Mouse (Mus musculus) spleen, adult 2 months (tissue): Measurements from ENCODE around the gene Acot3. TPM values are rescaled to one million over a fixed set of nuclear protein-coding genes. Genes with fewer than 3 reads are reported as not detected.
"Not testable (repeated sequence)": the region's sequence is repeated elsewhere in the genome, so short reads cannot be mapped to it uniquely, and the experiment has no call there.

ENCODE experiments used
- DNase-seq, 2 experiments: peaks; one replicate each; pipeline versions ENCODE4 v3.0.0 to v3.0.0-alpha.2; 2012 to 2021; ENCODE audit warnings: low spot score in 2 of 2, low read depth in 1 of 2
- H3K27ac ChIP-seq: fragments of 200-500 bp; 2 replicates; pipeline ENCODE4 v1.5.1; 2012; ENCODE audit warnings: low read length, inconsistent platforms; ENCODE audit not compliant: insufficient read depth
- H3K27me3 ChIP-seq: fragments of 200-500 bp; 2 replicates; pipeline ENCODE4 v1.6.1; 2012; ENCODE audit warnings: mild to moderate bottlenecking, moderate library complexity, low read length, inconsistent platforms; ENCODE audit not compliant: control insufficient read depth, insufficient read depth
- H3K36me3 ChIP-seq: fragments of 200-500 bp; 2 replicates; pipeline ENCODE4 v1.6.1; 2012; ENCODE audit warnings: mild to moderate bottlenecking, low read length, inconsistent platforms; ENCODE audit not compliant: control insufficient read depth, insufficient read depth
- H3K4me1 ChIP-seq: fragments of 200-500 bp; 2 replicates; pipeline ENCODE4 v1.6.1; 2011; ENCODE audit warnings: inconsistent platforms; ENCODE audit not compliant: control insufficient read depth, insufficient read depth, insufficient read length
- H3K4me3 ChIP-seq: fragments of 200-500 bp; 2 replicates; pipeline ENCODE4 v1.5.1; 2011; ENCODE audit warnings: mild to moderate bottlenecking, inconsistent platforms; ENCODE audit not compliant: insufficient read depth, insufficient read length; ENCODE audit errors: extremely low read depth
- CTCF ChIP-seq: fragments of 200-500 bp; IDR thresholded peaks from 2 replicates; pipeline ENCODE4 v1.5.1; 2011; ENCODE audit warnings: mild to moderate bottlenecking, inconsistent platforms; ENCODE audit not compliant: insufficient read depth, insufficient read length, insufficient replicate concordance; ENCODE audit errors: extremely low read depth
- POLR2A ChIP-seq: fragments of 200-500 bp; IDR thresholded peaks from 2 replicates; pipeline ENCODE4 v1.6.1; 2011; ENCODE audit warnings: low read depth, low read length, inconsistent platforms
- WGBS: fragments of 180-500 bp; shearing (Covaris S2); methylation state at CpG from one replicate; pipeline ENCODE4 v1.1.7; 2018; 5-methylcytosine and 5-hydroxymethylcytosine counted together
- polyA plus RNA-seq: library from polyadenylated mRNA; depleted of rRNA; stranded (reverse); fragments of >200 nt; gene quantifications from 2 replicates; pipeline ENCODE4 v1.2.3, GENCODE M21; 2012

The Acot3 gene
- polyA plus RNA-seq, 1 experiment, result not detected

DNA sequence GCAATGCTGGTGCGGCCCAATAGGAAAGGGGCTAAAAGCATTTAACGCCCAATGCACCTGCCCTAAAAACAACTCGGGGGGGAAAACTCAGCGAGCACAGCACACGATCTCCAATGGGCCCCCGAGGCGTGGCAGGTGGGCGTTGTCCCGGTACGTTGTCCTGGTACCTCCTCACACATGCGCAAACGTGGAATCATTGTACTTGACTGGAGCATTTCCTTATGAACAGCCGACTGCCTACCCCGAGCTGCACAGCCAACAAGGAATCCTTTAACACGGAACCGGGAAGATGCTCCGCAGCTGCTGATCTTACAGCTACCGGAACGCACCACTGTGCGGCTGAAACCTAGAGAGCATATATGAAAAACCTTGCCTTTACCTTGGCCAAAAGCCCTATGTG is 10.4 kb downstream of the Acot3 start:
- WGBS, result 94% methylated on average over 20 of the region's 20 CpGs
- no peaks in the 10 kb centered on the region for H3K27me3 ChIP-seq
- no peaks in the 10 kb centered on the region for H3K36me3 ChIP-seq
- H3K4me3 ChIP-seq, result no peak overlapping the region
- H3K27ac ChIP-seq, result no peak overlapping the region
- no peaks in the 10 kb centered on the region for H3K4me1 ChIP-seq
- no peak for DNase-seq
- TF ChIP-seq CTCF (no peak), POLR2A (no peak)

DNA sequence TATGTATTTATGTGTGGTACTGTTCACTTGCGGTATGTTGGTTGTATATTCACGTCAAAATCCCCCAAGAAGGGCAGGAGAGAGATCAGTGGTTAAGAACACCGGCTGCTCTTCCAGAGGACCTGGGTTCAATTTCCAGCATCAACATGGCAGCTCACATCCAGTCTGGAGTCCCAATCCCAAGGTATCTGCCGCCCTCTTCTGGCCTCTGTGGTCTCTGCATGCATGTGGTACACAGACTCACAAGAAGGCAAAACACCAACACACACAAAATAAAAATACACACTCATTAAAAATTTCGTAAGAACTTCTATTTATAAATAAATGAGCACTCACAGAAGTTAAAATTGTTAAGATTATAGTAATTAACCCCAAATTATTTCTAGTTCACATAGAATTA is 11.3 kb downstream of the Acot3 start:
- Histone ChIP-seq H3K4me1 (no peaks in the 10 kb centered on the region), H3K27me3 (no peaks in the 10 kb centered on the region), H3K27ac (no peak overlapping the region), H3K36me3 (no peaks in the 10 kb centered on the region), H3K4me3 (no peak overlapping the region)
- 76% methylated on average over 5 of the region's 5 CpGs for WGBS
- no peak for TF ChIP-seq POLR2A
- TF ChIP-seq CTCF, result no peak
- no peak for DNase-seq

DNA sequence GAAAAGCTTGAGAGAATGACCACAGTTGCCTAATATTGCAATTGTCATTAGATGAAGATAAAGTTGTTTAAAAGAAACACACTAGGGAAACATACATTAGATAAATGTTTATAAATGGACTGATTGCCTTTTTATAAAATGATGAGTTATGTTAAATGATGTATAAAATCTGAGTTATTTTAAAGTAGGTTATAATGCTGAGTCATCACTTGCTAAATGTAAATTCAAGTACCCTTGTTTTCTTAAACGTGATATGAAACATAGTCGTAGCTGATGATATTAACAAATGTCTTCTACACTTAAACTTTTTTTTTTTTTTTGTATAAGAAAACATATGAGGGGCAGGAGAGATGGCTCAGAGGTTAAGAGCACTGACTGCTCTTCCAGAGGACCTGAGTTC is 11.9 kb downstream of the Acot3 start:
- Histone ChIP-seq H3K27ac (no peak overlapping the region), H3K36me3 (no peaks in the 10 kb centered on the region), H3K4me1 (no peaks in the 10 kb centered on the region), H3K27me3 (no peaks in the 10 kb centered on the region; the same call in 1 of the 2 replicates), H3K4me3 (no peak overlapping the region)
- TF ChIP-seq CTCF (no peak), POLR2A (no peak)
- WGBS, result 85% methylated on average over 2 of the region's 2 CpGs
- DNase-seq, result no peak

DNA sequence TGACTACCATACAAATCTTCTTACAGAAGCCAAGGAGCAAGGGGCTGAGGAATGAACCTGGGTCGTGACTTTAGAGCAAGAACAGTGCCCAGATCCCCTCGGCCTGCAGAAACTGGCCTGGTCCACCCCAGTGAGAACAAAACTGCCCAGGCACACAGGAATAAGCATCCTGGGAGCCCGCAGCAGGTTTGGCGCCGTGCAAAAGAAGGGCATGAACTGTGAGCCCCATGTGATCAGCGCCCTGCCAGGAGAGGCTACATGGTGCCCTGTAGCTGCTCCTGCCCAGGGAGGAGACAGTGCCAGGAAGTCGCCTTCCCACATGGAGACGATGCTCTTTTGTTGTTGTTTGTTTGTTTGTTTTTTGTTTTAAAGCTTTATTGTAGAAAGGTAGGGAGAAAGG is 12.7 kb downstream of the Acot3 start:
- TF ChIP-seq CTCF (no peak), POLR2A (no peak)
- no peak overlapping the region for H3K27ac ChIP-seq
- no peaks in the 10 kb centered on the region for H3K4me1 ChIP-seq
- WGBS, result 79% methylated on average over 8 of the region's 8 CpGs
- no peaks in the 10 kb centered on the region; the same call in 1 of the 2 replicates for H3K27me3 ChIP-seq
- DNase-seq, result no peak
- no peak overlapping the region for H3K4me3 ChIP-seq
- no peaks in the 10 kb centered on the region for H3K36me3 ChIP-seq

DNA sequence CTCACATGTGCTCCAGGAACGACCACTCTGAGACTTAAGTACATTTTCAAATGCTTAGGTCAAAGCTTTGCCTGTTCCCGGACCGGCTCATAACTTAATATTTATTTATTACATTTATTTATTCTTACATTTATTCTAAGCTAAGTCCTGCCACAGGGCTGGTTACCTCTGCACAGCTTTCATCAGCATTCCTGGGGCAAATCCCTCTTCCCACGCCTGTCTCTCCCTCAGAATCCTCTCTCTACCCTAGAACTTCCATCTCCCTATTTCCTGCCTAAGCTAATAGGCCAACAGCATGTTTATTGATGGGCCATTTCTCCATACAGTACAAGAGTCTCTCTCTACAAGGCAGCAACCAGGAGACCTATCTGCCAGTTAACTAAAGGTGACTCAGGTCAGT is 15.8 kb downstream of the Acot3 start:
- Histone ChIP-seq H3K4me3 (no peak overlapping the region), H3K4me1 (no peaks in the 10 kb centered on the region), H3K27me3 (peaks cover 2% of the 10 kb centered on the region; the same call in 1 of the 2 replicates), H3K36me3 (no peaks in the 10 kb centered on the region), H3K27ac (no peak overlapping the region)
- WGBS, result 83% methylated on average over 4 of the region's 4 CpGs
- no peak for DNase-seq
- no peak for TF ChIP-seq CTCF

DNA sequence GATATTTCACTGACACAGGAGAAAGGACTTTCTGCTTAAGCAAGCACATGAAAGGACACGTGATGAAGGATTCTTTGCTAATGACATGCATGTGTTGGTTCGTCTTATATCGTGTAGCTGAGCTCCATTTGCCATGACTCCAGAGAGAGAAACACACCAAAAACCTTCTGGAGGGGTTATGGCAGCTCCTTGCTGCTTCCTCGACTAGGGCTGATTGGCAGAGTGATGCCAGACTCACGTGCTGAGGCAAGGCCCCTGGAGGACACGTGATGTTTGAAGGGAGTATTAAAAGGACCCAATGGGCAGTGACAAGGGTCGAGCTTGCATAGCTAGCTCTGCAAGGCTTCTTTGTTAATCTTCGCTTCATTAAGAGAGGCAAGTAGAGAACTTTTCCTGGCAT is 16.4 kb downstream of the Acot3 start:
- Histone ChIP-seq H3K27ac (no peak overlapping the region), H3K36me3 (no peaks in the 10 kb centered on the region), H3K4me1 (no peaks in the 10 kb centered on the region), H3K4me3 (no peak overlapping the region), H3K27me3 (peaks cover 2% of the 10 kb centered on the region; the same call in 1 of the 2 replicates)
- WGBS, result 83% methylated on average over 8 of the region's 8 CpGs
- no peak for DNase-seq
- no peak for TF ChIP-seq POLR2A

DNA sequence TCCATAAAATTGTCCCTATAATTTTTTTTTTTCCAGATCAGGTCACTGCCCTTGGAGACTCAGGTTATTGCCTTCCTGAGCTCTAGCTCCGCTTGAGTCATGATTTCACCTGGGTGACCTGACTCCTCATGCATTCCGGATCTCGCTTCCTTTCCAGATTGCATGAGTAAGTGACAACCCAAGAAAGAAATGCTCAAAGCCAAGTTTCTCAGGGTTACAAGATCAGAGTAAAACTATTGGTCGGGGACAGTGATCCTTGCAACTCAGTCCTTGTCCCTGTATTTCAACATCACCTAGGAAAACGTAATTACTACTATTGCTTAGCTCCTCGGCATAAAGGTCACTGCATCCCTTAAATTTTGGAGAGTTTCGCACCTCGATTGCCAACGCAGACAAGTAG is 17.0 kb downstream of the Acot3 start, which contains the start of gene Acot5:
TSS of gene Acot5 (plus strand) at position 340 of the 400 bp plus-strand sequence.
- Histone ChIP-seq H3K4me3 (no peak within 1 kb of the TSS), H3K27ac (no peak within 1 kb of the TSS), H3K27me3 (peaks cover 2% of the 10 kb centered on the region; the same call in 1 of the 2 replicates), H3K36me3 (no peaks in the 10 kb centered on the region), H3K4me1 (no peaks in the 10 kb centered on the region)
- WGBS, result 67% methylated on average over 9 of the region's 9 CpGs
- TF ChIP-seq CTCF (no peak), POLR2A (no peak)
- no peak for DNase-seq

DNA sequence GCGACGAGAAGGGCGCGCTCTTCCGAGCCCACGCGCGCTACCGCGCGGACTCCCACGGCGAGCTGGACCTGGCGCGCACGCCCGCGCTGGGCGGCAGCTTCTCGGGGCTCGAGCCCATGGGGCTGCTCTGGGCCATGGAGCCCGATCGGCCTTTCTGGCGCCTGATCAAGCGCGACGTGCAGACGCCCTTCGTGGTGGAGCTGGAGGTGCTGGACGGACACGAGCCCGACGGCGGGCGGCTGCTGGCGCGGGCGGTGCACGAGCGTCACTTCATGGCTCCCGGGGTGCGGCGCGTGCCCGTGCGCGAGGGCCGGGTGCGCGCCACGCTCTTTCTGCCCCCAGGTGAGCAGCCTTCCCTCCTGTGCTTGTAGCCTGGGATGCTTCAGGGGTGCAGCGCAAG is 17.6 kb downstream of the Acot3 start:
- H3K4me1 ChIP-seq, H3K27ac ChIP-seq, H3K4me3 ChIP-seq, H3K27me3 ChIP-seq, H3K36me3 ChIP-seq: not testable (repeated sequence)
- peak in 1 of 2 experiments; percentile 4 for DNase-seq
- WGBS, result 3% methylated on average over 42 of the region's 52 CpGs
